Mouse (Mus musculus) left cerebral cortex, adult 8-10 months (tissue): ENCODE data around the gene Syn3. TPM values are rescaled to one million over a fixed set of nuclear protein-coding genes. Genes with fewer than 3 reads are reported as not detected.
A peak's percentile ranks its signal among the peaks of the same experiment; 100 is the strongest.
"Not testable (repeated sequence)": the region's sequence is repeated elsewhere in the genome, so short reads cannot be mapped to it uniquely, and the experiment has no call there.

ENCODE experiments used
- DNase-seq, 2 experiments: peaks; one replicate each; pipeline ENCODE4 v3.0.0; 2022; ENCODE audit warnings: low spot score in 2 of 2
- total RNA-seq, 4 experiments: library from RNA; stranded (reverse); gene quantifications; 2 replicates each; pipeline ENCODE4 v1.2.4; 2022

The Syn3 gene
- total RNA-seq, 4 experiments from 2014 or later, result 26.7 to 30.5 (median 29.9) TPM

DNA sequence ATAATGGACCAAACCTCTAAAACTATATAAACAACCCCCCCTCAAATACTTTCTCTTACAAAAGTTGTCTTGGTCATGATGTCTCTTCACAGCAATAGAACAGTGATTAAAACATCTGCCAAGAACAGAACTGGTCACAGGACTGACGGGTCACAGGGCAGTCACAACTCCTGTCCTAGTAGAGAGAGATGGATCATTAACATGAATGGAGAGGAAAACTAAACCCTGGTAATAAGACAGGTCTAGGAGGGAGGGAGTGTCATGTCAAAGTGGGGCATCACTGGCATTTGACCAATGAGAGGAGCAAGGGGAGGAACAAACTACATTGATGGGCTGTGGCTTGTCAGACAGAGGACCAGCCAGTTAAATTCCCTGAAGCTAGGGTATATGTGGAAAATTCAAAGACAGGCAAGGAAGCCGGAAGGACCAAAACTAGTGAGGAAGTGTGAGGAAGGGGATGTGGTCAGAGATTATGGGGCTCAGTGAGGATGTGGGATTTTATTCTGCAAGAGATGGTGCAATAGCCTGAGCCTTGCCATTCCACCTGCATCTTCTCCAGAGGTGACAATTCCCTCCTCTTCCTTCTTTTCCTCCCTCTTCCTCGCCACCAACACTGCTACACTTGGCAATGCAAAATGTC is 76.8 kb downstream of the Syn3 start:
- no peak for DNase-seq

DNA sequence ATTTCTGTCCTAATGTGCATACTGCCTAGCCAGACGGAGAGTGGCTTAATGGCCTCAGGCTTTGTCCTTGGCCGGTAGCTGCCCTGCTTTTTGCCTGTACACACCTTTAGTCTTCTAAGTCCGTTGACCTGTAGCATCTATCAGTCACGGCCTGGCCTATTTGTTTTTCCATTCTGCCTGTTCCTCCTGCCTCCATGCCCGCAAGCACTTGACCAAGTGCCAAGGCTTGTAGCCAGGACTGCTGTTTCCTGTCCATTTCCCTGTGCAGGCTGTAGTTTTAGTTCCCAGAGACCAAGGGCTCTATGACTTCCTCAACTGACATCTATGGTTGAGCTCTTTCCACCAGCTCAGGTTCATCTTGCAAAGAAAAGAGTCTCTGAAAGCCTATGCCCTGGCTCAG is 79.8 kb downstream of the Syn3 start:
- no peak for DNase-seq

DNA sequence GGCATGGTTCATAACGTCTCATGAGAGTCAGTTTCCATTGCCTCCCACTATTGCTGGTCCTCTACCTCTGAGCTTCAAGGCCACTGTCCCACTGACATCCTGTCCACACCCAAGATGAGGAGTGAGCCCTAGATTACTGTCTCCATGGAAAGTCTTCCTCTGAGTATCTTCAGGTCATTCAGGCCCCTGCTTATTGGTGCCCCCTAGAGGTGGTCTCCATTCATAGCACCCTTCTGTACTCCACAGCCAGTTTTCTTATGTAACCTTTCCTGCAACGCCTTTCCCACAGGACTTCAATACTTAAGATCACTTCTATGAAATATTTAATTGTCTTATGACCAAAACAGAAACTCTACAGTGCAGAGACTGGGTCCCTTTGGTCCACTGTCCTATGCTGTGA is 80.4 kb downstream of the Syn3 start:
- no peak for DNase-seq

DNA sequence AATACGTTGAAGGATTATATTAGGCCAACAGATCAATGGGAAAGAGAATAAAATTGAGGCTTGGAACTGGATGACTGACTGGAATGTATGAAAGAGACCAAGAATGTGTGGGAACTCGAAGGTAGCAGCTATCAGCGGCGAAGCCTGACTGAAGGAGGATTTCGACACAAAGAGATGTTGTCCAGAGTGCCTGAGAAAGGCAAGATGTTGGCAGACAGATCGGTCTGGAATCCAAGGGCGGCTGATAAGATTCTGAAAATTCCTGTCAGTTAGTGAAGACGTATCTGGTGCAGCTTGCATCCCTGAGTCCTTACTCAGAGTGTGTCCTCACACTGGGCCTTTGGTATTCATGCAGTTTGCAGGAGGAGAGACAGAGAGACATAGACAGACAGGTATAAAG is 81.9 kb downstream of the Syn3 start:
- DNase-seq, result no peak

DNA sequence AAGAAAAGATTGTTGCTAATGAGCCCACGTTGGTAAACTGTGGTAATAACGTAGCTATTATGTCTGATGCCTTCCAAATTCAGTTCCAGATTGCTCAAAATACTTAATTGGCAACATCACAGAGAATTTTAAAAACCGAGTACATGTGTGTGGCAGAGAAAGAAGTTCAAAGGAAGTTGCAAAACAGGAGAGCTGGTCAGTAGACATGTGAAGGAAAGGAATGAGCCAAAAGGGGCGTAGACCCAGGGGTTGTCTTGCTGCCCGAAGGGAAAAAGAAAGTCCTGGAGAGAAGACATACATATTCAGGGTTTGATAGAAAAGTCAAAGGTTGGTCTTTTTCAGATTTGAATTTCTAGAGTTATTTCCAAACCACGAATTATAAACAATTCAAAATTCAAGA is 87.8 kb downstream of the Syn3 start:
- no peak for DNase-seq

DNA sequence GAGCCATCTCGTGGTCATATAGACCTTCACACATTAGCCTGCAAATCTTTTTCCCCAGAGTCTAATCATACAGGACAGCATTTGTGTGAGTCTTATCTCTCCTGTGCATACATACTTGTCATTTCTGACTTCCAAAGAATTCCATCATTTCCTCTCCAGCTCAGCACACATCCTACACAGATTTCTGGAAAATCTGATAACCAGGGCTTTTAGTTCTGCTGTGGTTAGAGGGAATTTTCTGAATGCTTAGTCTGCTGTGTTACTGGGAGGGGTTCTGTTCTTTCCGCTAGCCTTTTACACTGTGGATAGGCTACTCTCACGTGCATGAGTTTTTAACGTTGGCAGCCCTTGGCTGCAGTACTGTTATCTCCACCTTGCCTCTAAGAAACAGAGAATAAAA is 91.7 kb downstream of the Syn3 start:
- DNase-seq, result no peak

DNA sequence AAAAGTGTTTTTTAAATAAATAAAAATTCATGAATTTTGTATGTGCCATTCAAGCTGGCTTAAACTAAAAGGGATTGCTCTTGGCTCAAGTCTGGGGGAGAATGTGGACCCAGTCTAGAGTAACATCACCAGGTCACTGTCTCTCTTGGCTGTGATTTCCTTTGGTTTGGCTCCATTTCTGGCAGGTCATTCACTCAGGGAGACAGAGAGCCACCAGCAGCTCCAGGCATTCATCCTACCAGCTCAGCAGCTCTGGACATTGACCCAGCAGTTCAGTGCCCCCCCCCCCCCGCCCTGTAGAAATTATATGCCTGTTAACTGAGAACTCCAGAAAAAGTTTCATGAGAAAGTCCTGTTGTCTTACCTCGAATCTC is 100.4 kb downstream of the Syn3 start:
- no peak for DNase-seq

DNA sequence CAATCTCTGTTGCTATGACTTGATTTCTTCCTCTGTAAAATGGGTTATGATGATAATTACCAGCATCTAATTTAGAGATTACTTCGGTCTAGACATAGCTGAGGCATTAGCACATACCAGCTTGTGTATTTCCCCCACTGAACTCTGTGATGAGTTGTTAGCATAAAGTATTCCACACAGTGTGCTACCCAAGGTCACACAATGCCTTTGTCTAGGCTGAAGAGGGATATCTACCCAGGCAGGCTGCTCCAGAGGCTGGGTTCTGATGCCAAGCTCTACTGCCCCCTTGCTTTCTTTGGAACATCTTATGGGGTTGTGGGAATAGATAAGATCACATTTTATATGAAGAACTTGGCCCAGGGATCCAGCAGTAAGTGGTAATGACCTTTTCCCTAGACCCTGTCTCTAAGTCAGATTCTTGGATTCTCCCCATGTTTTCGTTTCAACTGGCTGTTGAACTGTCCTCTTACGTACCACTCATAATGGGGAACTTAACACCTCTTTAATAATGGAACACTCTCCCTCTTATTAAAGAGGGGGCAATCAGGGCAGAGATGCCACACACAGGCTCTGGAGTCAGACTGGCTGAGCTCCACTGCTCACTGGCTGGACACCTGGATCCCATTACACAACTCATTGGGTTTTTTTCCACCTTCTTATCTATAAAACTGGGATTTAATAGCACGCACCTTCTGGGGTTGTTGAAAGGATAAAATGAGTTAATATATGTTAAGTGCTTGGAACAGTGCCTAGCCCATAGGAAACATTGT is 100.9 kb downstream of the Syn3 start:
- no peak for DNase-seq

DNA sequence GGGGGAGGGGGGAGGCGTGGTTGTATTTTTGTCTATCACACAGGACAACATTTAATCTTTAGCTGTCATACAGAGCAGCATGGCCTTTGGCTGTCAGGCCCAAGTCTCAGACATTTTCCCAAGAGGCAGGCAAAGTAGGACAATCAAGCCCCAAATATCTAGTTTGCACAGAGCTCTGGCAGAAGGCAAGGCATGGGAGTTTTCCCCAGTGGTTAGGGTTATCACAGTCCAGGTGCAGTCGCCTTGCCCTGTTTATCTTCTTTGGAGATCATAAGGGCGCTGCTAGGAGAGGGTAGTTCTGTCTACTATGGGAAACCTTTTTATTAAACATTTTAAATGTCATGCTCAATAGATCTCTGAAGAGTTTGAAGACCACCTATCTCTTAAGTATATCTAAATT is 106.3 kb downstream of the Syn3 start:
- no peak for DNase-seq

DNA sequence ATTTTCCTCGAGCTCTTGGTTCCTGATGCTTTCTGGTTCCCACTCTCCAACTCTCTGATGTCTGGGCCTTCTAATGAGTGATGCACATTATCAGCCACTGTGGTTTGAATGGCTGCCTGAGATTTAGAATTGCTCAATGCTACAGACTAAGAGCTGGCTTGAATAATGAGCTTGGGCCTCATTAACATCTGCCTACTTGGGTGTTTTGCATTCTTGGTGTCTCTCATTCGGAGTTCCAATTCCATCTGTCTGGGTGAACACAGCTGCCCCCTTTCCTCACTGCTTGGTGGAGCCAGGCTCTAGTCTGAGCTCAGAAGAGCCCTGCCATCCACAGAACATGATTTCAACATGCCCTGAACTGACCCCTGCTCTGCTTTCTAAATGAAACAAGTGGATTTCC is 108.8 kb downstream of the Syn3 start:
- no peak for DNase-seq

DNA sequence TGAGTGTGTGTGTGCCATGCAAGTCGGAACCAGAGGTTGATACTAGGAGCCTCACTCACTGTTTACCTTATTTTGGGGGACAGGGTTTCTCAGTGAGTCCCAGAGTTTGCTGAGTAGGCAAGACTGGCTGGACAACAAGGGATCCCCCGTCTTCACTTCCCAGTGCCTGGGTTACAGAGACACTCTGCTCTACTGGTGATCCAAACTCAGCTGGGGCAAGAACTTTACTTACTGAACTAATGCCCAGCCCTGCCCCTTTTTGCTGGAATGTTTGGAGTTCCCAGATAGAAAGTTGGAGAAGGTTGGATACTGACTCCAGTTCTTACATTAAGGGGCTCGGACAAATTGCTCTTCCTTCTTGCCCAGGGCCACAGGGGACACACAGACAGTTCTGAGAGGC is 109.3 kb downstream of the Syn3 start:
- DNase-seq, result no peak

DNA sequence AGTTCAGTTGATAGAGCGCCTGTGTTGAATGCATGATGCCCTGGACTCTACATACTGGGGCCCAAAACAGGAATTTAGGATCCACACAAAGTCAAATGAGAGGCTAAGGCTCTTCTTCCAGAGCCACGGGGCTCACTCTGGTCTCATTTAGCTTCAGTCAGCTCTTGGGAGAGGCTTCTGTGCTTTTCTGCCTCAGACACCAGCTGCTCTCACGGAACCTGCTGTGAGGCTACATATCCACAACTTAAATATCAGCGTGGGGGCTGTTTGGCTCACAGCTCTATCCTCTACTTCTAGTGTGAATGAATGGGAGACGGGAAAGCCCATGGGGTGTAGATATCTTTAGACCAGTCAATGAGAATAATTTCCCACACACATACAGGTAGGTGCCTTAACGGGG is 109.9 kb downstream of the Syn3 start:
- DNase-seq, result peak; percentile 15 to 62

DNA sequence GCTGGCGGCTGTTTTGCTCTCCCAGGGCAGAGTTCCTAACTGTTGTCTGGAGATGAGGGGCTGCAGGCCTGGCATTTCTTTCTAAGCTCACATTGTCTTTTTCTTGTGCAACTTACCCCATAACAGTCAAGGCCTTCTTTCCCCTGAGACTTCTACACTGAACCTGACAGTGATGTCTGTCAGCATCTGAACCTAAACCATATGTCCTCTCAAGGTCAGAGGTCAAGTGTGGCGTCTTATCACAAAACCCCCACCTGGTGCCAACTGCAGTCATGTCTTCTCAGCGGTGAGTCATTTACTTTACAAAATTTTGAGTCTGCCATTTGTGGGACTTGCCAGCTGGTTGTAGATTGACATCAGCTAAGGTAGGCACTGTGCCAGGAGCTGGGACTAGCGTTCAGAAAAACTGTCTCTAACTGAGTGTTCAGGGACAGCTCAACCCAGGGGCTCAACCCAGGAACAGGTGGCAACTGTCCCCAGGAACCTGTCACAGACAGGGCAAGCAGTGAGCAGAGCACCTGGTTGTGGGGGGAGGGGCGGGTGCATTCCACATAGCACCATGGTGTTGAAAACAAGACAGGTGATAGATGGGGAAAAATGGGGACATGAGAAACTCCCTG is 110.8 kb downstream of the Syn3 start:
- DNase-seq, result peak in 1 of 2 experiments; percentile 19

DNA sequence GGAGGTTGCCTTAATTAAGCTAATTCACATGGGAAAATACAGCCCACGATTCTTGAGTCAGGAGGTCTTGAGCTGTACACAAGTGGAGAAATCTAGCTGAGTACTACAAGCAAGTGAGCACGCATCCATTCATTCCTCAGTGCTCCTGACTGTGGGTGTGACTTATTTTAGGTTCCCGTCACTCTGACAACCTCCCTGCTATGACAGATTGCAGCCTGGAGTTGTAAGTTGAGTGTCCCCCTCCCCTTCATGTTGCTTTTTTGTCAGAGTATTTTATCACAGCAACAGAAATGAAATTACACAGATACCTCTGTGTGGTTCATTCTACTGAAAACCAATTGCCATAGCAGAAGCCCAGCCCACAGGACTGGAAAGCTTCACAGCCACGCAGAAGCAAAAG is 112.5 kb downstream of the Syn3 start:
- no peak for DNase-seq

DNA sequence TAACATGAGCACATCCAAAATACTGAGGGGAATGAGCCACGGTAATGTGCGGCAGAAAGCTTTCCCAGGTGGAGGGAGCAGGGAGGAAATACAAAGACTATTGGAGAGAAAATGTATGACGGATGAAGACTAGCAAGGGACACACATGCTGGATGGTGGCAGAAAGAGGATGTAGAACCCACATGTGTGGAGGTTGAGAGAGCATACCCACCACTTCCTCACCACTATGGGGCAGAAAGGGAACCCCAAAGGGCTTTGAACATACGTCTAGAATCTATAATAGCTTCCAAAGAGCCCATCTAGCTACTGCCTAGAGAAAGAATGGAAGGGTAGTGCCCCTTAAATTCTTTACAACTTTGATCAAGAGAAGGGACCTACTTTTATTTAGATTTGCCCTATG is 113.0 kb downstream of the Syn3 start:
- no peak for DNase-seq

DNA sequence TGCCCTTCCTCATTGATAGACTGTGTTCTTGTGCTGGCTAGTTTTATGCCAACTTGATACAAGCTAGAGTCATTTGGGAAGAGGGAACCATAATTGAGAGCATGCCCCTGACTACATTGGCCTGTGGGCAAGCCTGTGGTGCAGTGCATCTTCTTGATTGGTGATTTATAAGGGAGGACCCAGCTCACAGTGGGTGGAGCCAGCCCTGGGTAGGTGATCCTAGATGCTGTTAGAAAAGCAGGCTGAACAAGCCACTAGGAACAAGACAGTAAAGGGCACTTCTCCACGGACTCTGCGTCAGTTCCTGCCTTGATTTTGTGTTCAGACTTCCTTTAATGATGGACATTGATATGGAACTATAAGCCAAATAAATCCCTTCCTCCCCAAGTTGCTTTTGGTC is 114.0 kb downstream of the Syn3 start:
- DNase-seq, result no peak

DNA sequence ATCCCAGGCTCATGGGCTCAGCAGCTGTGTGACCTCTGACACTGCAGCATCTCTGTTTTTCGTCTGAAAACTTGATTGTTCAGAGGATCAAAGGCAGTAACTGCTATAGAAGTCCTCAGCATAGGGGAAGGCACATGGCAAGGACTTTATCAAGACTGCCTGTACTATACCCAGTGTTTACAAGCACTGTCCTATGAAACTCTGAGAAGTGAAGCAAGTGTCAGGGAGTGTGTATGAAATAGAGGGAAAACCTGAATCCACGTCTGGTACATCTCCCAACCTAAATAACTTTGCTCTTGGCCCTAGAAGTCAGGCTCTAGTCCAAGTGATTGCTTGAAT is 116.8 kb downstream of the Syn3 start:
- no peak for DNase-seq

DNA sequence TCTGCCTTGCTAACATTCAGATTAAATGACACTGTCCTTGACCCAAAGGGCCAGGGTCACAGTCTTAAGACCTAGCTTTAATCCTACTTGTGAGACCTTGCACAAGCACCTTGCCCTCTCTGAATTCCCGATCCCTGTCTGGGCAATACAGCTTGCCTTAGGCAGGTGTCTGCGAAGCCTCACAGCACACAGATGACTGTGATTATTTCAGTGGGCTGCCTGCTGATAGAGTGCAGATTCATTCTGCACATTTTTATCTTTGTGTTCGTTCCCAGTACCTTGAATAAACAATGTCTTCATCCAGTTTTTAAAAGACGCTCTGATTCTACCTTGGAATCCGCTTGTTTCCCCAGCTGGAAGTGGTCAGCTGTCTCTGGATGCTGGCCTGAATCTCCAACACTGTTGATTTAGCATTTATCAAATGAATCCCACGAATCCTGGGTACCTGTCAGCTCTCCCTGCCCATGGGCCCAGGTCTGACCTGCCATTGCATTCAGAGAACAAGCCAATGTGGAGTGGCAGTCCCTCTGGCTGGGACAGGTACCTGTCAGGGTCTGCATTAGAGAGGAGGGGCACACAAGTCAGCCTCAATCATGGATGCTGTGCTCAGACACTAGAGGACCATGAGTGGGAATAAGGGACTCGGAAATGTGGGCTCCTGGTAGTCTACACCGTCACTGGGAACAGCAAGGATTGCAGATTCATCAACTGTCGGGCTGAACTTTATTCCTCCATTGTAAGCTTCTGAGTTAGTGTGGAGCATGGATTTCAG is 117.4 kb downstream of the Syn3 start:
- no peak for DNase-seq

DNA sequence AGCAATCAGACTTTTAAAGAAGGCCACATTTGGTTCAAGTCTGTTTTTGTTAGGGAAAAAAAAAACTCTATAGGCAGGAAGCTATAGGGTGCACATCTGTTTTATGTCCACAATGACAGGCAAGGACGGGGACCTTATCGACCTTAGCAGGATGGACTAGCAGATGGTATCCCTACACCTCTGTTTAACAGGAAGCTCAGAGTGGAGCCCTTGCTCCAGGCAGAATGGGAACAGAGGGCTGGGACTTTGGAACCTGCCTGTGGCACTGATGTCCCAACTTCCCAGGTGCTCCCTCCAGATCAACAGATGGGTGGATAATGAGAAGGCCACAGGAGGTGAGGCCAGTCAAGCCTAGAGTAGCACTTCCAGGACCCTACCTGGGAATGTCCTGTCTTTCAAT is 118.1 kb downstream of the Syn3 start:
- DNase-seq, result no peak

DNA sequence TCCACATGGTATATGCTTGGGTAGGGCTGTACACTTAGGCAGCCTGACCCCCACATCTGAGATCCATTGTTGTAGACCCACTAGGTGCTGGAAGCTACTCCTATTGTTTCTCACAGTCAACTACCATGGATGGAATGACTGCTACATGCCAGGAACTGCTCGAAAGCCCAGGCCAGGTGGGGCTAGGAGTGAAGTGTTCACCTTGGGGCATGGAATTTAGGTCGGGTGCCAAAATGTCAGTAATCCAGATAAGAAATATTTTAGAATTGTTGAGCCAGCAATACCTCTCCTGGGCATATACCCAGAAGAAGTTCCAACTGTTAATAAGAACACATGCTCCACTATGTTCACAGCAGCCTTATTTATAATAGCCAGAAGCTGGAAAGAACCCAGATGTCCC is 119.9 kb downstream of the Syn3 start:
- DNase-seq, result not testable (repeated sequence)

DNA sequence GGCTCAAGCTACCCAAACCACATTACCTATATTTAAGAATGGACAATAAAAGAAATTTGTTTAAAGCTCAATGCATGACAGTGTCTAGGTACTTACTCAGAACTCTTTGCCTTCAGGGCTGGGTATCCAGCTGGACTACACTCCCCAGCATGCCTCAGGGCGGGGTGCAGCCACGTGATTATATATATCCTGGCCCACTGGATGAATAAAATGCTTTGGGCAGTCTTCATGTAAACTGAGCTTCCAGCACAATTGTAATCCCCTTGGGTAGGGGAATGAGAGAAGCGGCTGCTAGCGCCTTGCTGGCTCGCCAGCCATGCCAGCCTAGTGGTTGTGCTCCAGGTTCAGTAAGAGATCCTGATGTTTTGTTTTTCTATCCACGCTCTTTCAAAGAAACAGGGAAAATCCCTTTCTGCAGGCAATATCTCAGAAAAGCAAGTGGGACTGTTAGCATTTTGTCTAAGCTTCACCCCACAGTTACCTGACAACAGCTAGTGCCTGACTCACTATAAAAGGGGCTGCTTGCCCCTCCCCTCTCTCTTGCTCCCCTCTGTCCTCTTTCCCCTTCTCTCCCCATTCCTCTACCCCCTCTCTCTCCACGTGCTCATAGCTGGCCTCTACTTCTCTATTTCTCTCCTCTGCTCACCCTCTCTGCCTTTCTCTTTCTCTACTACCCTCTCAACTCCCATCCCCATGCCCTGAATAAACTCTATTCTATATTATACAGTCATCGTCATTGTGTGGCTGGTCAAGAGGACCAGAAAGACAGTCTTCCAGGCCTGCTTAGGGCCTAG is 122.1 kb downstream of the Syn3 start:
- no peak for DNase-seq

DNA sequence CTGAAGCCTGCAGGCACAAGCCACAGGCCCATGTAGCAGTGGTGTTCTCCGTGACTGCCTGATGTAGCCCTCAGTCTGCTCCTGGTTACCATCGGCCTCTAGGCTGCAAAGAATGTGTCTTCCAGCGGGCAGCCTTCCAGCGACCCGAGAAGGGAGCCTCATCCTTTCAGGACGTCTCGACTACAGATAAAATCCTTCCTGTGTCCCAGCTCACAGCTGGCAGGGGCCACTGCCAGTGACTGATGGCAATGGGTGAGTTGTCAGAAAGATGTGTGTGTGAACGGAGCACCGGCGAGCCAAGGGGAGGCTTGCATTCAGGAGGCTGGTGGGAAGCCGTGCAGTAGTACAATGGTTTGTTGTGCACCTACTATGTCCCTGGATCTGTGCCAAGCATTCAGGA is 122.8 kb downstream of the Syn3 start:
- no peak for DNase-seq
